Mouse (Mus musculus) urinary bladder, adult 18-20 months (tissue): ENCODE measurements at regions not wholly inside any gene's neighbourhood (a gene's known extent, or its start where the extent isn't known, plus 50 kb on each side); places are given as distances from the start of the nearest gene placed in this dataset.

Experiments
- DNase-seq, 2 experiments: peaks; one replicate each; pipeline ENCODE4 v3.0.0; 2022; ENCODE audit warnings: low spot score in 2 of 2, mixed read lengths in 2 of 2

GRCm38 (mm10) chr13:16100253-16100652, 88.6 kb downstream of the Inhba start:
- DNase-seq = no peak

- no peak for DNase-seq
Observed at GRCm38 (mm10) chr13:16114837-16115236, 103.2 kb downstream of the Inhba start.

GRCm38 (mm10) chr13:16146686-16147085, 135.0 kb downstream of the Inhba start:
- DNase-seq = no peak

GRCm38 (mm10) chr13:16154926-16155325, 143.3 kb downstream of the Inhba start:
- DNase-seq = no peak

GRCm38 (mm10) chr13:16165204-16165894, 153.7 kb downstream of the Inhba start:
- DNase-seq = no peak

GRCm38 (mm10) chr13:16196692-16197091, 185.0 kb downstream of the Inhba start:
- DNase-seq = no peak

- DNase-seq = no peak
Observed at GRCm38 (mm10) chr13:16200046-16200445, 188.4 kb downstream of the Inhba start.

- DNase-seq = no peak
Observed at GRCm38 (mm10) chr13:16203147-16203546, 191.5 kb downstream of the Inhba start.

- no peak for DNase-seq
Observed at GRCm38 (mm10) chr13:16204097-16204496, 192.4 kb downstream of the Inhba start.

- DNase-seq = no peak
Observed at GRCm38 (mm10) chr13:16211482-16211881, 199.8 kb downstream of the Inhba start.

GRCm38 (mm10) chr13:16219877-16220276, 208.2 kb downstream of the Inhba start:
- no peak for DNase-seq

- no peak for DNase-seq
Observed at GRCm38 (mm10) chr13:16222942-16223600, 211.4 kb downstream of the Inhba start.

GRCm38 (mm10) chr13:16261145-16261544, 249.5 kb downstream of the Inhba start:
- no peak for DNase-seq

GRCm38 (mm10) chr13:16279974-16280373, 268.3 kb downstream of the Inhba start:
- DNase-seq = no peak

GRCm38 (mm10) chr13:16280742-16281141, 269.1 kb downstream of the Inhba start:
- DNase-seq = no peak

GRCm38 (mm10) chr13:16281777-16282176, 270.1 kb downstream of the Inhba start:
- no peak for DNase-seq

GRCm38 (mm10) chr13:16282230-16282629, 270.6 kb downstream of the Inhba start:
- DNase-seq = no peak

GRCm38 (mm10) chr13:16283336-16283735, 271.7 kb downstream of the Inhba start:
- no peak for DNase-seq

GRCm38 (mm10) chr13:16289633-16290032, 278.0 kb downstream of the Inhba start:
- DNase-seq = no peak

- no peak for DNase-seq
Observed at GRCm38 (mm10) chr13:16290784-16291183, 279.1 kb downstream of the Inhba start.

GRCm38 (mm10) chr13:16291661-16292291, 280.1 kb downstream of the Inhba start:
- no peak for DNase-seq

- no peak for DNase-seq
Observed at GRCm38 (mm10) chr13:16299756-16300155, 288.1 kb downstream of the Inhba start.

GRCm38 (mm10) chr13:16314669-16315068, 303.0 kb downstream of the Inhba start:
- DNase-seq = no peak
